Mouse (Mus musculus) spleen, adult 10 weeks (tissue): ENCODE results near the gene Sec61g. TPM values are rescaled to one million over a fixed set of nuclear protein-coding genes. Genes with fewer than 3 reads are reported as not detected.

Experiments used
- polyA plus RNA-seq: library from polyadenylated mRNA; stranded (reverse); fragments of 350-450 nt; fragmentation: Illumina TruSeq; extraction: RNeasy Lipid Tissue Mini Kit (QIAGEN cat#74804); gene quantifications from one replicate; pipeline ENCODE4 v1.2.3, GENCODE M21; 2015; ENCODE audit warnings: low replicate concordance; ENCODE audit not compliant: insufficient read depth

The Sec61g gene
- polyA plus RNA-seq = 51.1 TPM

DNA sequence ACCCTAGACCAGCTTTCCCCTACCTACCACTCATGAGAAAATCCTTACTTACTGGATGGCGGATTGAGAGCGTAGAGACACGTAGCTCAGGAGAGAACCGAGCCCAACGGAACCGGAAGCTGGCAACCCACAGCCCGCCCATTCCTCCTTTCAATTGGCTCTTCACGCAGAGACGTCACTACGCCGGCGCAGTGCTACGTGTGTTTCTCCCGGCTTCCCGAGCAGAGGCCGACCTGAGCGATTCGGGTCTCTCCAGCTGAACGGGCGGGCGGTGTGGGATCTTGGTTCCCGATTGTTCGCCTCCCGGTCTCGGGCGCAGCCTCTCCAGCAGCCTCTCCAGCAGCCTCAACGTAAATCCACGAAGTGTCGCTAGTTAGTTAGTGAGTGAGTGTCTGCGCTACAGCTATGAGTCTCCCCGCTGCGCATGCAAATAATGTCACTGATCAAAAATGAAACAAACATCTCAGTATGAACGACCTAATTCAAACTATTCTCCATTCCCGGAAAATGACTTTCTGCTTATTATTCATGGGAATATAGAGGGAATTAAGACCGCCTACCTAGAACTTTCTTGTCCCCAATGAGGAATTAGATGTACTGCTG, at the start of gene Sec61g:
TSS of gene Sec61g (minus strand) at position 433 of the 603 bp plus-strand sequence.

Other genes with a start within 250 kb of the Sec61g start
- gene Egfr, start 243.7 kb upstream of the Sec61g start, polyA plus RNA-seq = 2.4 TPM